In the genomic region with DNA sequence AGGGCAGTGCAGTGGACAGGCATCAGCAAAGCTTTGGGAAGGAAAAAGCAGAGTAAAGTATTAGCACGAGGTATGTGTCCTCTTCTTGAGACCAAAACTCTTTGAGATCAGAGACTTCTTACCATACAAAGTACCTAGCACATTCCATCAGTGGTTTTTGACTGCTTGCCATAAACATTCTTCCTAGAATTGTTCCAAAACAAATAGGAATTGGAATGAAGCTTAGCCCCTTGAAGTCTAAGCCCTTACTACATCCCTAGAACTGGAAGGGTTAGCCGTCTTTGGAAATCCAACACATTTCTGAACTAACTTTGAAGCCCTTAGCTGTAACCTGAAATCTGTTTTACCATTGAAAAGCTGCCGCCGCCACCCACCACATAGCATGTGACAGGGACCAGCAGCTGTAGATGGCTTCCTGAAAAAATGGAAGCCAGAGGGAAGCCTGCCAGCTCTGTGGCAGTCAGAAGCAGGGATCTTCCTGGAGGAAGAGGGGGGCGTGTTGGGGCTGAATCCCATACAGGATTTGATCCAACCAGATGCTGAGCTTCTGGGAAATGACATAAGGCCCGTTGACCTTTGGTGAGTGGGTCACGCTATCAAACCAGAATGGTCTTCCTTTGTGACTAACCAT, we compare ENCODE assay signal across 9 mouse cellular contexts. TPM values are rescaled to one million over a fixed set of nuclear protein-coding genes. Genes with fewer than 3 reads are reported as not detected.
A peak's percentile ranks its signal among the peaks of the same experiment; 100 is the strongest.
DNase-seq lines count a peak whose midpoint lies in the region; ATAC-seq and TF ChIP-seq lines count a peak whose summit lies in the region.
"Had no signal": no experiment of that assay in that cellular context is flagged by ENCODE, and none has a peak within 500 bp of the region (broad histone marks: within the 10 kb centered on the region; RNA-seq: fewer than 3 reads in every experiment).

No protein-coding gene starts in this region.

- DNase-seq in gastrocnemius, adult 2 months: peak; percentile 46
- DNase-seq in gastrocnemius, postnatal 36 days: no peak
- peak; percentile 59 to 82 for DNase-seq in frontal cortex, postnatal 36 days (ENCODE audit: low spot score in 2 of 2)
- peak; percentile 76 to 81 for DNase-seq in kidney, postnatal 25 days
- DNase-seq in lung, postnatal 36 days: peak; percentile 58
- no peak for DNase-seq in testis, postnatal 14 days (ENCODE audit: low spot score)

- no peaks in the 10 kb centered on the region for H3K4me1 ChIP-seq in midbrain, embryonic 16.5 days (ENCODE audit: control insufficient read depth, insufficient read depth, low read length)

- no peak overlapping the region for H3K9ac ChIP-seq in midbrain, embryonic 16.5 days (ENCODE audit: low read depth, low read length)
- H3K9ac ChIP-seq: limb, embryonic 13.5 days had no signal

- no peak overlapping the region for H3K4me2 ChIP-seq in midbrain, embryonic 16.5 days (ENCODE audit: low read length)
- H3K4me2 ChIP-seq: limb, embryonic 13.5 days had no signal

- intact Hi-C loops in gastrocnemius, adult 2 months (cut with DNase I): loop anchor here (2.0 kb wide), 1 partner anchor 51 kb away; no protein-coding TSS in a partner anchor
- intact Hi-C loops in gastrocnemius, postnatal 36 days (cut with DNase I): loop anchor here (5.0 kb wide), 2 partner anchors 135 to 575 kb away; a partner anchor contains a TSS

- no peak for TF ChIP-seq CTCF in gastrocnemius, adult 2 months (IDR thresholded peaks at IDR 0.05)

- 85% methylated on average over 7 of the region's 7 CpGs for WGBS in midbrain, embryonic 16.5 days

- H3K36me3 ChIP-seq in midbrain, embryonic 16.5 days (ENCODE audit: control insufficient read depth, insufficient read depth, low read length): peaks cover 10% of the 10 kb centered on the region

- no peaks in the 10 kb centered on the region for H3K27me3 ChIP-seq in midbrain, embryonic 16.5 days (ENCODE audit: control insufficient read depth, insufficient read depth, low read depth, low read length)
- H3K27me3 ChIP-seq: limb, embryonic 13.5 days had no signal

- H3K9me3 ChIP-seq in midbrain, embryonic 16.5 days (replicated peaks; ENCODE audit: control insufficient read depth, low read length, poor library complexity, severe bottlenecking): no peaks in the 10 kb centered on the region
- H3K9me3 ChIP-seq: limb, embryonic 13.5 days had no signal

- H3K27ac ChIP-seq in gastrocnemius, adult 2 months: peak overlapping the region; percentile 71
- H3K27ac ChIP-seq in midbrain, embryonic 16.5 days (ENCODE audit: low read length): no peak overlapping the region
- H3K27ac ChIP-seq: limb, embryonic 13.5 days had no signal

- no peak for ATAC-seq in midbrain, embryonic 16.5 days
- ATAC-seq in erythroblast, adult 5-6 weeks (replicated peaks; ENCODE audit: low FRiP score, poor library complexity, severe bottlenecking): no peak

- no peak overlapping the region for H3K4me3 ChIP-seq in gastrocnemius, adult 2 months
- no peak overlapping the region for H3K4me3 ChIP-seq in midbrain, embryonic 16.5 days (ENCODE audit: low read depth, low read length)
- H3K4me3 ChIP-seq: limb, embryonic 13.5 days had no signal

RNA-seq across cellular contexts. Expression of a gene that starts 34.5 kb away (rescaled TPM):
- 10 to 100 TPM in 1 of 2 experiments, 1 to 10 TPM in 1; 9.6 to 12.5 TPM for total RNA-seq in gastrocnemius, adult 2 months (2021)
- 10 to 100 TPM in 1 of 2 experiments, 1 to 10 TPM in 1; 9.0 to 10.3 TPM for total RNA-seq in gastrocnemius, postnatal 36 days (2021)
- 25.1 and 27.8 TPM in 2 replicates for polyA plus RNA-seq in midbrain, embryonic 16.5 days (2015; fragmentation: Nextera tagmentation; extraction: Ambion mirVana)
- total RNA-seq in erythroblast, adult 5-6 weeks (2015; ENCODE audit: low replicate concordance): 11.5 and 13.3 TPM in 2 replicates
- 17.8 and 20.8 TPM in 2 replicates for total RNA-seq in erythroblast, adult 5-6 weeks (2017; ENCODE audit: low replicate concordance)

RNA-seq across cellular contexts. Expression of a gene that starts 34.6 kb away (rescaled TPM):
- 100 to 1,000 TPM; 221 to 296 TPM for total RNA-seq in gastrocnemius, adult 2 months (2021)
- total RNA-seq in gastrocnemius, postnatal 36 days (2021): 100 to 1,000 TPM; 233 to 261 TPM
- polyA plus RNA-seq in midbrain, embryonic 16.5 days (2015; fragmentation: Nextera tagmentation; extraction: Ambion mirVana): 184 and 211 TPM in 2 replicates
- 101 TPM in 2 replicates for total RNA-seq in erythroblast, adult 5-6 weeks (2015; ENCODE audit: low replicate concordance)
- total RNA-seq in erythroblast, adult 5-6 weeks (2017; ENCODE audit: low replicate concordance): 42.5 and 55.5 TPM in 2 replicates

RNA-seq across cellular contexts. Expression of a gene that starts 35.4 kb away (rescaled TPM):
- total RNA-seq in gastrocnemius, adult 2 months (2021): 10 to 100 TPM; 20.5 to 25.7 TPM
- 10 to 100 TPM; 20.4 to 20.7 TPM for total RNA-seq in gastrocnemius, postnatal 36 days (2021)
- polyA plus RNA-seq in midbrain, embryonic 16.5 days (2015; fragmentation: Nextera tagmentation; extraction: Ambion mirVana): 32.5 and 34.4 TPM in 2 replicates
- total RNA-seq in erythroblast, adult 5-6 weeks (2015; ENCODE audit: low replicate concordance): 27.2 and 58.6 TPM in 2 replicates
- total RNA-seq in erythroblast, adult 5-6 weeks (2017; ENCODE audit: low replicate concordance): 34.2 and 58.8 TPM in 2 replicates

Comparison
In these comparisons a context has a peak if more than half of its experiments do, and no peak if none do; other contexts are left out.
1. DNase-seq: peak in gastrocnemius, adult 2 months (single experiment), frontal cortex, postnatal 36 days (2 of 2), kidney, postnatal 25 days (2 of 2) and lung, postnatal 36 days (single experiment); none in gastrocnemius, postnatal 36 days (0 of 2) and testis, postnatal 14 days (single experiment).